Mouse (Mus musculus): Measurements from ENCODE around the gene Klhl33. TPM values are rescaled to one million over a fixed set of nuclear protein-coding genes. Genes with fewer than 3 reads are reported as not detected.
"Not testable (repeated sequence)": the region's sequence is repeated elsewhere in the genome, so short reads cannot be mapped to it uniquely, and the experiment has no call there.

Klhl33 gene
- polyA plus RNA-seq, 1 experiment from 2014 or later, result 0.14 TPM

DNA sequence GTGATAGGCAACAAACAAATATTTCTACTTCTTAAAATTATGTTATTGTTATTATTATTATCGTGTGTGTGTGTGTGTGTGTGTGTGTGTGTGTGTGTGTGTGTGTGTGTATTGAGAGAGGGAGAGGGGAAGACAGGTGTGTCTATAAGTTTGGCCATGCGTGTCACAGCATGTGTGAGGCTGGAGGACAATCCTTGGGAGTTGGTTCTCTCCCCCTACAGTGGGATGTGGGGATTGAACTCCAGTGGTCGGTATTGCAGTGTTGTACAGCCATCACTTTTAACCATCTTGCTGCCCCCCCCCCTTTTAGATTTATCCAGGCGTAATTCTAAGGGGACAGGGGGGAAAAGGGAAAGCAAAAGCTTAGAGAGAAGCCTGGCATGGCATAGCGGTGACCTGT, 28.7 kb downstream of the Klhl33 start:
- H3K4me1 ChIP-seq, result peaks cover 12% of the 10 kb centered on the region
- no peak overlapping the region for H3K4me3 ChIP-seq
- H3K27ac ChIP-seq (replicated peaks), result no peak overlapping the region
- 0 out of 2 replicates have a peak, but pooled peaks cover 4% of the 10 kb centered on the region for H3K36me3 ChIP-seq
- no peaks in the 10 kb centered on the region for H3K27me3 ChIP-seq (ENCODE audit: low read depth, poor library complexity, severe bottlenecking)
- DNase-seq (ENCODE audit: low spot score), result no peak
- WGBS, result 89% methylated on average over 5 of the region's 5 CpGs
- no peaks in the 10 kb centered on the region for H3K9me3 ChIP-seq (replicated peaks)

DNA sequence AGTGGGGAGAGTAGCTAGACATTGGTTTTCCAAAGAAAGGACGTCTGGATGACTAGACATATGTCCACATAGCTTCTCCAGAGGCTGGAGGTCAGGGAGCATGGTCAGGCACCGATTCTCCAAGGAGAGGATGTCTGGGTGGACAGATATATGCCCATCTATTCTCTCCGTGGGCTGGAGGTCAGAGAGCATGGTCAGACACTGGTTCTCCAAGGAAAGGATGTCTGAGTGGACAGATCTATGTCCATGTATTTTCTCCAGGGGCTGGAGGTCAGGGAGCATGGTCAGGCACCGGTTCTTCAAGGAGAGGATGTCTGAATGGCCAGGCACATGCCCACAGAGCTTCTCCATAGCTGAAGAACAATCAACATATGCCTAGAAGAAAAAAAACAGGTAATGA, 29.1 kb downstream of the Klhl33 start:
- Histone ChIP-seq H3K27me3 (ENCODE audit: low read depth, poor library complexity, severe bottlenecking) (no peaks in the 10 kb centered on the region), H3K4me3 (no peak overlapping the region), H3K4me1 (peaks cover 12% of the 10 kb centered on the region), H3K36me3 (0 out of 2 replicates have a peak, but pooled peaks cover 4% of the 10 kb centered on the region), H3K9me3 (replicated peaks) (no peaks in the 10 kb centered on the region), H3K27ac (replicated peaks) (no peak overlapping the region)
- no peak for DNase-seq (ENCODE audit: low spot score)
- 82% methylated on average over 4 of the region's 4 CpGs for WGBS

DNA sequence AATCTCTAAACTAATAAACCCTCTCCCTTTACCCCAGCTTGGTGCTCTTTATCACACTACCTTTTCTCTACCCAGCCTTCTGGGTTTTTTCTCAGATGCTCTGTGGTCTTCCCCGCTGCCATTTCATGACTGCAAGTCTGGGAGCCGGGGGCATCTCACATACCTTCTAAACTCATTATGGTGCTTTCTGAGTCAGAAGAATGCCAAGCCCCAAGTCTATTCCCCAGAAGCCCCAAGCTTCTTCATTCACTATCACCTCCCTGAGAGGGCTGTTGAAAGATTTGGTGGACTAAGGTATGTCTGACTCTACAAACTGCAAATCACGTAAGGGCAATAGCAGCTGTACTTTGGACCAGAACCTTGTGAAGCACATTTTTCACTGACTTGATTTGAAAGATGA, 30.3 kb downstream of the Klhl33 start:
- Histone ChIP-seq H3K4me3 (no peak overlapping the region), H3K27me3 (ENCODE audit: low read depth, poor library complexity, severe bottlenecking) (no peaks in the 10 kb centered on the region), H3K9me3 (replicated peaks) (no peaks in the 10 kb centered on the region), H3K4me1 (peaks cover 12% of the 10 kb centered on the region), H3K36me3 (peaks cover 8% of the 10 kb centered on the region), H3K27ac (replicated peaks) (no peak overlapping the region)
- 95% methylated on average over 3 of the region's 3 CpGs for WGBS
- no peak for DNase-seq (ENCODE audit: low spot score)

DNA sequence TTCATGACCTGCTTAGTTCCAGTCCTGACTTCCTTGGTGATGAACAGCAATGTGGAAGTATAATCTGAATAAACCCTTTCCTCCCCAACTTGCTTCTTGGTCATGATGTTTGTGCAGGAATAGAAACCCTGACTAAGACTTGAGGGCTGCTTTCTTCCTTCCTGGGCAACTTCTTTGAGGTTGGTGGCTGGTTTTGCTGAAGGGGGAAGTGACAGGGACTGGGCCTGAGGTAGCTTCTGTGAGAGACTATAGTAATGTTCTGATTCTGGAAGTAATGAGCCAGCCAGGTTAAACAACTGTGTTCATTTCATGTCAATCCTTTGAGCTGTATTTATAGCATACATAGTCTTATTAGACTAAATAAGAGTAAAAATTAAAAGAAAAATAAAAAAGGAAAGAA, 32.3 kb downstream of the Klhl33 start:
- not testable (repeated sequence) for H3K27ac ChIP-seq (replicated peaks); H3K27me3 ChIP-seq (ENCODE audit: low read depth, poor library complexity, severe bottlenecking); H3K4me3 ChIP-seq; H3K4me1 ChIP-seq; DNase-seq (ENCODE audit: low spot score); H3K9me3 ChIP-seq (replicated peaks)
- peaks cover 14% of the 10 kb centered on the region for H3K36me3 ChIP-seq

DNA sequence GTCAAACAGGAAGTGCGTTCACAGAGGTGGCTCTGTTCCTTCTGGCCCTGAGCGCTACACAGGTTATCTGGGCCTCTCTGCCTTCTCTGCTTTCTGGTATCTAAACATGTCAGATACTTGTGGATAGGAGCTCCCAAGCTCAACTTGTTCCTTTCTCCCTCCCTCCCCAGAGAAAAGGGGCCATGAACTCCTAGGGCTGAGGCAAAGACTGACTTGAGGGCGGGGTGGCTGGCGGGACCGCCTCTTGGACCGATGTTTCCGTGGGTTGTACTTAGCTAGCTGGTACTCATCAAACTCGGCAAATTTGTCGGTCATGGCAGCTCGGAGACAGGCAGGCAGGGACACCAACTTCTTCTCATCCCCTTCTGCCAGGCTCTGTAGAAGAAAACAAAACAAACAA, 34.7 kb downstream of the Klhl33 start:
- H3K36me3 ChIP-seq, result peaks cover 19% of the 10 kb centered on the region
- WGBS, result 91% methylated on average over 10 of the region's 10 CpGs
- H3K4me1 ChIP-seq, result no peaks in the 10 kb centered on the region
- H3K27me3 ChIP-seq (ENCODE audit: low read depth, poor library complexity, severe bottlenecking), result no peaks in the 10 kb centered on the region
- no peak overlapping the region for H3K4me3 ChIP-seq
- no peak for DNase-seq (ENCODE audit: low spot score)
- H3K9me3 ChIP-seq (replicated peaks), result peaks cover 4% of the 10 kb centered on the region; the same call in 1 of the 2 replicates
- H3K27ac ChIP-seq (replicated peaks), result no peak overlapping the region

DNA sequence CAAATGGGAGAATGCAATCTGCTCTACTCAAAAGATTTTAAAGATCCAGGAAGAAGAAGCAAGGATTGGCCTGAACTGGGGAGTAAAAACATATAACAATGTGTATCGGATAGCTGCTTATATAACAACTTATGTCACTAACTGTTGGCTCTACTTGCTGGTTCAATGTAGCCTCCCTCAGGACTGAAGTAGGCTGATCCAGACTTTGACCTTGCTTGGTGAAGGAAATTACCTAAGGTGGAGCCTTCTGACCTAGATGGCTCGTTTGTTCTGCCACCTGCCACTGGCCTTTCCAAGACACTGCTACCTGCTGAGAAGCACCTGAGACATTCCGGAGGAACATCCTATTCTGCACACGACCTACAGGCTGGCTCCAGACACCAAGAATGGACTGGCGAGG, 41.5 kb downstream of the Klhl33 start:
- WGBS, result 90% methylated on average over 5 of the region's 5 CpGs
- Histone ChIP-seq H3K36me3 (peaks cover 20% of the 10 kb centered on the region), H3K27me3 (ENCODE audit: low read depth, poor library complexity, severe bottlenecking) (no peaks in the 10 kb centered on the region), H3K27ac (replicated peaks) (no peak overlapping the region), H3K4me1 (no peaks in the 10 kb centered on the region), H3K9me3 (replicated peaks) (peaks cover 4% of the 10 kb centered on the region; the same call in 1 of the 2 replicates), H3K4me3 (no peak overlapping the region)
- DNase-seq (ENCODE audit: low spot score), result no peak

Other genes starting within 250 kb of the Klhl33 start
- not detected in 2 replicates for gene Olfr747, start 204.3 kb downstream of the Klhl33 start, polyA plus RNA-seq (2016; fragmentation: Nextera tagmentation; extraction: Ambion mirVana)
- not detected in 2 replicates for gene Olfr748, start 190.1 kb downstream of the Klhl33 start, polyA plus RNA-seq (2016; fragmentation: Nextera tagmentation; extraction: Ambion mirVana)
- not detected in 2 replicates for gene Olfr749, start 152.4 kb downstream of the Klhl33 start, polyA plus RNA-seq (2016; fragmentation: Nextera tagmentation; extraction: Ambion mirVana)
- 116 and 127 TPM in 2 replicates for gene Ttc5, start 112.0 kb downstream of the Klhl33 start, polyA plus RNA-seq (2016; fragmentation: Nextera tagmentation; extraction: Ambion mirVana)
- not detected in 2 replicates for gene Ccnb1ip1, start 89.8 kb downstream of the Klhl33 start, polyA plus RNA-seq (2016; fragmentation: Nextera tagmentation; extraction: Ambion mirVana)
- gene Parp2, start 89.7 kb downstream of the Klhl33 start, polyA plus RNA-seq (2016; fragmentation: Nextera tagmentation; extraction: Ambion mirVana), result 70.3 and 74.5 TPM in 2 replicates
- gene Tep1, start 26.9 kb downstream of the Klhl33 start, polyA plus RNA-seq (2016; fragmentation: Nextera tagmentation; extraction: Ambion mirVana), result 3.9 and 5.0 TPM in 2 replicates
- 192 TPM in 2 replicates for gene Osgep, start 27.4 kb upstream of the Klhl33 start, polyA plus RNA-seq (2016; fragmentation: Nextera tagmentation; extraction: Ambion mirVana)
- 412 and 447 TPM in 2 replicates for gene Apex1, start 27.5 kb upstream of the Klhl33 start, polyA plus RNA-seq (2016; fragmentation: Nextera tagmentation; extraction: Ambion mirVana)
- gene Pip4p1, start 33.3 kb upstream of the Klhl33 start, polyA plus RNA-seq (2016; fragmentation: Nextera tagmentation; extraction: Ambion mirVana), result 50.4 and 55.6 TPM in 2 replicates
- 73.9 and 85.1 TPM in 2 replicates for gene Pnp, start 33.6 kb upstream of the Klhl33 start, polyA plus RNA-seq (2016; fragmentation: Nextera tagmentation; extraction: Ambion mirVana)
- gene Gm49342, start 47.0 kb upstream of the Klhl33 start, polyA plus RNA-seq (2016; fragmentation: Nextera tagmentation; extraction: Ambion mirVana), result not detected in 2 replicates
- gene Pnp2, start 58.5 kb upstream of the Klhl33 start, polyA plus RNA-seq (2016; fragmentation: Nextera tagmentation; extraction: Ambion mirVana), result 0.15 and 0.78 TPM in 2 replicates
- not detected in 2 replicates for gene Rnase10, start 110.2 kb upstream of the Klhl33 start, polyA plus RNA-seq (2016; fragmentation: Nextera tagmentation; extraction: Ambion mirVana)
- not detected in 2 replicates for gene Rnase9, start 144.4 kb upstream of the Klhl33 start, polyA plus RNA-seq (2016; fragmentation: Nextera tagmentation; extraction: Ambion mirVana)
- not detected in 2 replicates for gene Rnase11, start 152.7 kb upstream of the Klhl33 start, polyA plus RNA-seq (2016; fragmentation: Nextera tagmentation; extraction: Ambion mirVana)
- not detected in 2 replicates for gene Rnase12, start 160.2 kb upstream of the Klhl33 start, polyA plus RNA-seq (2016; fragmentation: Nextera tagmentation; extraction: Ambion mirVana)
- not detected in 2 replicates for gene Olfr750, start 176.9 kb upstream of the Klhl33 start, polyA plus RNA-seq (2016; fragmentation: Nextera tagmentation; extraction: Ambion mirVana)
- 8.2 and 9.5 TPM in 2 replicates for gene Rnase4, start 193.6 kb upstream of the Klhl33 start, polyA plus RNA-seq (2016; fragmentation: Nextera tagmentation; extraction: Ambion mirVana)
- gene Ang, start 193.6 kb upstream of the Klhl33 start, polyA plus RNA-seq (2016; fragmentation: Nextera tagmentation; extraction: Ambion mirVana), result 1.7 and 2.2 TPM in 2 replicates
- 0.16 TPM in 1 of 2 replicates, not detected in the other for gene Eddm3b, start 216.9 kb upstream of the Klhl33 start, polyA plus RNA-seq (2016; fragmentation: Nextera tagmentation; extraction: Ambion mirVana)
- 0.10 and 0.22 TPM in 2 replicates for gene Rnase6, start 226.4 kb upstream of the Klhl33 start, polyA plus RNA-seq (2016; fragmentation: Nextera tagmentation; extraction: Ambion mirVana)
- gene Rnase1, start 249.3 kb upstream of the Klhl33 start, polyA plus RNA-seq (2016; fragmentation: Nextera tagmentation; extraction: Ambion mirVana), result 0.22 TPM in 1 of 2 replicates, not detected in the other